Mouse (Mus musculus) forebrain, embryonic 14.5 days (tissue): ENCODE measurements around the gene Rfpl4b. TPM values are rescaled to one million over a fixed set of nuclear protein-coding genes. Genes with fewer than 3 reads are reported as not detected.
"Not testable (repeated sequence)": the region's sequence is repeated elsewhere in the genome, so short reads cannot be mapped to it uniquely, and the experiment has no call there.

ENCODE experiments used
- ATAC-seq: fragments of 200-750 bp; cut with Nextera tagmentation; 2 replicates; pipeline ENCODE4 v1.8.0; 2017; ENCODE audit warnings: mild to moderate bottlenecking, moderate library complexity
- DNase-seq: peaks from one replicate; pipeline ENCODE4 v3.0.0-alpha.2; 2015; ENCODE audit warnings: low spot score
- H3K27ac ChIP-seq: fragments of 300-500 bp; sonication (generic); 2 replicates; pipeline ENCODE4 v1.5.1; 2014; ENCODE audit warnings: low read depth, mild to moderate bottlenecking, control low read depth, low read length, moderate library complexity
- H3K27me3 ChIP-seq: fragments of 300-500 bp; sonication (generic); replicated peaks from 2 replicates; pipeline ENCODE4 v1.6.1; 2014; ENCODE audit warnings: low read length, control low read depth, mixed read lengths; ENCODE audit not compliant: control insufficient read depth, insufficient read depth
- H3K36me3 ChIP-seq: fragments of 300-500 bp; sonication (generic); 2 replicates; pipeline ENCODE4 v1.6.1; 2014; ENCODE audit warnings: low read length, control low read depth; ENCODE audit not compliant: control insufficient read depth, insufficient read depth
- H3K4me1 ChIP-seq: fragments of 300-500 bp; sonication (generic); 2 replicates; pipeline ENCODE4 v1.6.1; 2014; ENCODE audit warnings: antibody characterized with exemption, low read length, control low read depth; ENCODE audit not compliant: control insufficient read depth, insufficient read depth
- H3K4me2 ChIP-seq: fragments of 300-500 bp; sonication (generic); 2 replicates; pipeline ENCODE4 v1.6.1; 2014; ENCODE audit warnings: mild to moderate bottlenecking, control low read depth, low read length
- H3K4me3 ChIP-seq: fragments of 300-500 bp; sonication (generic); 2 replicates; pipeline ENCODE4 v1.5.1; 2014; ENCODE audit warnings: low read depth, low read length, control low read depth
- H3K9ac ChIP-seq: fragments of 300-500 bp; sonication (generic); 2 replicates; pipeline ENCODE4 v1.6.1; 2014; ENCODE audit warnings: mild to moderate bottlenecking, low read length, control low read depth, moderate library complexity
- H3K9me3 ChIP-seq: fragments of 300-500 bp; sonication (generic); replicated peaks from 2 replicates; pipeline ENCODE4 v1.6.1; 2016; ENCODE audit warnings: low read length, control low read depth, mixed read lengths; ENCODE audit not compliant: control insufficient read depth
- WGBS: fragments of 180-500 bp; shearing (Covaris S2); extraction: QIAGEN DNeasy Blood & Tissue Kit; methylation state at CpG from one replicate; pipeline ENCODE4 v1.1.7; 2014; 5-methylcytosine and 5-hydroxymethylcytosine counted together
- polyA plus RNA-seq: library from polyadenylated mRNA; unstranded; fragments of >200 nt; fragmentation: Nextera tagmentation; extraction: Ambion mirVana; gene quantifications from 2 replicates; pipeline ENCODE4 v1.2.1, GENCODE M21; 2014

The Rfpl4b gene
- not detected in 2 replicates for polyA plus RNA-seq

DNA sequence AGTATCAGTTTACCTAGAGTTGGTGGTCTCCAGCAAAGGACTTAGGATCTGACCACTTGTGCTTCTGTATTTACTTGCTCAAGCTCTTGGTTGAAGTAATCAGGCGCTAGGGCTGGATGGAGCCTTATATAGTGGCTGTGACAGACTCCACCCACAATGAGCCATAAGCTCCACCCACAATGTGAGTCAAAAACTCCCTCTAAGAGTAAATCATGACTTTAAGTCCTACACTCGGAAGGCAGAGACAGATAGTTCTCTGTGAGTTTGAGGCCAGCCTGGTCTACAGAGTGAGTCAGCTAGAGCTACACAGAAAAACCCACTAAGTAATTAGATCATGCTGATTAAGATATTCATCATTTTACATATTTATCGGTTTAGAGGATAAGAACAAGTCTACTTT lies at the start of gene Rfpl4b:
Rfpl4b (minus strand) TSS at position 101 of the 400 bp plus-strand sequence.
- ATAC-seq (no peak), DNase-seq (no peak)
- Histone ChIP-seq H3K4me1 (no peaks in the 10 kb centered on the region), H3K4me3 (no peak within 1 kb of the TSS), H3K27me3 (no peaks in the 10 kb centered on the region), H3K4me2 (no peak within 1 kb of the TSS), H3K9me3 (peaks cover 2% of the 10 kb centered on the region; the same call in 1 of the 2 replicates), H3K36me3 (no peaks in the 10 kb centered on the region), H3K9ac (no peak within 1 kb of the TSS), H3K27ac (no peak within 1 kb of the TSS)
- WGBS: 94% methylated on average over 3 of the region's 3 CpGs

DNA sequence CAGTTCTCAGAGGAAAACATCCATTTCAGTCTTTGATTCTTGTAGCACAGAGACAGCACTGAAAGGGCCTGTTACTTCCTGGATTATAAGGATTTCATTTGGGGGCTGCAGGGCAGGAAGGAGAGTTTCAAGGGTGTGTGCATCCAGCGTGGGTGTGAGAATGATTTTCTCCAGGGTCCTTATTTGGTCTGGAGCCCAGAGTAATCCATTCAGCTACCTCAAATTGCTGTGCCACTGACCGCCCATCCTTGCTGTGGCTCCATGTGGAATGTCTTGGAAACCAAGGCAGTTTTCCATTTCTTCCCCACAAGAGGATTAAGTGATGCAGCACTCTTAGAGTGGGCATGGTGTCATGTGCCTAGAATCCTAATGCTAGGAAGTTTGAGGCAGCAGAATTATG lies 33.6 kb upstream of the Rfpl4b start:
- H3K4me2 ChIP-seq: no peak overlapping the region
- no peaks in the 10 kb centered on the region for H3K27me3 ChIP-seq
- no peaks in the 10 kb centered on the region for H3K9me3 ChIP-seq
- no peak for DNase-seq
- no peak overlapping the region for H3K9ac ChIP-seq
- no peak overlapping the region for H3K4me3 ChIP-seq
- no peak for ATAC-seq
- H3K4me1 ChIP-seq: no peaks in the 10 kb centered on the region
- WGBS: 56% methylated on average over 2 of the region's 2 CpGs
- no peak overlapping the region for H3K27ac ChIP-seq
- H3K36me3 ChIP-seq: no peaks in the 10 kb centered on the region

DNA sequence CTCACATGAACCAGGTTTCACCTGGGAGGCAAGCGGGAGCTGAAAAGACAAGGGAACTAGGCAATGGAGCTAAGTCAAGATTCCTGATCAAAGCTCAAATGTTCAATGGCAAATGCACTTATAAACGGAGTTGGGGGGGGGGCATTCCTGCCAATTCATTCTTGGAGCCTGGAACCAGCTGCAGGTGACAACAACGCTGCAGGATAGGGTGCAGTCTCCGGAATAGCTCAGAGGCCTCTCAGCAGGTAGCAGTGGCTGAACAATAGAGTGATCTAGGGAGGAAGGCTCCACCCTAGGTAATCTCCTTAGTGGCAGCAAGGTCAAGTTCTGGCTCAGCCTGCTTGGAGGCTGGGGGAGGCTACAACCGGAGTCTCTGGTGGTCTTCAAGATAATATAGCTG lies 28.4 kb upstream of the Rfpl4b start:
- not testable (repeated sequence) for H3K36me3 ChIP-seq, ATAC-seq, H3K4me3 ChIP-seq, DNase-seq, H3K4me2 ChIP-seq, H3K9ac ChIP-seq, H3K27me3 ChIP-seq, H3K4me1 ChIP-seq, H3K9me3 ChIP-seq, H3K27ac ChIP-seq
- WGBS: 48% methylated on average over 5 of the region's 5 CpGs

DNA sequence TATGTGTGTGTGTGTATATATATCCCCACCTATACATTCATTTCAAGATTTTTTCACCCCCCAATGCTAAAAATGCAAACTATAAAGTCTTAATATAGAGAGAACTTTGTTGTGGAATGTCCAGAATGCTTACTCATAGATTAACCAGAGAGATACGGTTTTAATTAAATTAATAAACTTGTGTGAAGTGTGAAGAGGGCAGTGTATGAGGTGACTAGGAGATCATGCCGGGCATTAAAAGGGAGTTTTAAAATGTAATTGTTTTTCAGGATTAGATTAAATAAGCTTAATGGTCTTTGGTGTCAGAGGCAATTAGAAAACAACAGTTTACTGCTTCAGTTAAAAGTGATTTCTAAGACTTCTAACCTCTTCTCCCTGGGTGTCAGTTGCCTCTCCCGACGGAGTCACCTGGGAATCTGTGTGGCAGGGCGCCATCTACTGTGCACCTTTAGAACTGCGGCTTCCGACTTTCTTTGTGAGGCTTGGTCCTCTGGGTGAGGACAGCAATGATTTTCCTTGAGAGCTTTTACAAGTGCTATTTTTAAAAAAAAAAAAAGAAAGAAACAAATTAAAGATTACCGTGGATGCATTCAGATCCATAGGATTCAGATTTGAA lies 27.4 kb upstream of the Rfpl4b start:
- peak; percentile 72 for ATAC-seq
- peak; percentile 71 for DNase-seq
- Histone ChIP-seq H3K9ac (no peak overlapping the region), H3K9me3 (no peaks in the 10 kb centered on the region), H3K36me3 (no peaks in the 10 kb centered on the region), H3K4me3 (no peak overlapping the region), H3K4me2 (no peak overlapping the region), H3K27ac (no peak overlapping the region), H3K4me1 (no peaks in the 10 kb centered on the region), H3K27me3 (no peaks in the 10 kb centered on the region)
- WGBS: 13% methylated on average over 8 of the region's 8 CpGs

DNA sequence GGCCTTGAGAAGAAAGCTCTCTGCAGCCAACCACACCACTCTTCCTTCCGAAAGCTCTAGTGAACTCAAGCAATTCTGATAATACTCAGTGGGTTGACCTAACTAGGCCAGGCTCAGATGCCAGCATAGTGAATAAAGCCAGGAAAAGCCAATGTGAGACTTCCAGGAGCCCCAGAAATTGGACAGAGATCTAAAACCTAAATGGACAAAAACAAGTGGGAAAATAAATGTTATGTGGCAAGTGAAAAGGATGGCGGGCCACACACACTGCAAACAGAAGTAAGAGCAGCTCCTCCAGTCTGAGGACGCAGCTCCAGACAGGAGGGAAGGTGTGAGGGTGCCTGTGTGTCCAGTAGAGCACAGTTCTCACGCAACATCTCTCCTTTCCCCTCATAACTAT lies 26.7 kb upstream of the Rfpl4b start:
- WGBS: 85% methylated on average over 4 of the region's 4 CpGs
- Histone ChIP-seq H3K27ac (no peak overlapping the region), H3K4me3 (no peak overlapping the region), H3K9me3 (no peaks in the 10 kb centered on the region), H3K9ac (no peak overlapping the region), H3K36me3 (no peaks in the 10 kb centered on the region), H3K4me2 (no peak overlapping the region), H3K4me1 (no peaks in the 10 kb centered on the region), H3K27me3 (no peaks in the 10 kb centered on the region)
- ATAC-seq: 0 out of 2 replicates have a peak, but pooled peaks have one; percentile 23
- DNase-seq: no peak

DNA sequence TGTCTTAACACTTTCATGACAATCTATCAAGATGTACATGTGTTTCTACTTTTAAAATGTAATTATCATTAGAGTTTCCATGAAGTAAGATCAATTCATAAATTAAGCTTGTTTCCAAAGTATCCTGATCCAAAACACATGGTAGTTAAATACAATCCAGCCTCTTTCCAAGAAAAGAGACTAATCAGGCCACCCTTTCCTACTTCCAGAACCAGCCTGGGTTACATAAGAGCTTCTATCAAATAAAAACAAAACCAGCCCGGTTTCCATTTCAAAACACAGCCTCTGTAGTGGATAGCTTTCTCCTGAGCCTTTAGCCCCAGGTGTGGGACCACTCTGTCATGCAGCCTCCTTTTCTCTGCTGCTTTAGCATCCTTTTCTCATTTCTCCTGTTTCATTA lies 2.2 kb upstream of the Rfpl4b start:
- H3K27me3 ChIP-seq: no peaks in the 10 kb centered on the region
- ATAC-seq (no peak), DNase-seq (no peak)
- no peak overlapping the region for H3K4me2 ChIP-seq
- no peak overlapping the region for H3K9ac ChIP-seq
- peaks cover 2% of the 10 kb centered on the region; the same call in 1 of the 2 replicates for H3K9me3 ChIP-seq
- H3K4me3 ChIP-seq: no peak overlapping the region
- WGBS: 53% methylated on average over 1 of the region's 1 CpGs
- H3K36me3 ChIP-seq: no peaks in the 10 kb centered on the region
- no peak overlapping the region for H3K27ac ChIP-seq
- H3K4me1 ChIP-seq: no peaks in the 10 kb centered on the region

DNA sequence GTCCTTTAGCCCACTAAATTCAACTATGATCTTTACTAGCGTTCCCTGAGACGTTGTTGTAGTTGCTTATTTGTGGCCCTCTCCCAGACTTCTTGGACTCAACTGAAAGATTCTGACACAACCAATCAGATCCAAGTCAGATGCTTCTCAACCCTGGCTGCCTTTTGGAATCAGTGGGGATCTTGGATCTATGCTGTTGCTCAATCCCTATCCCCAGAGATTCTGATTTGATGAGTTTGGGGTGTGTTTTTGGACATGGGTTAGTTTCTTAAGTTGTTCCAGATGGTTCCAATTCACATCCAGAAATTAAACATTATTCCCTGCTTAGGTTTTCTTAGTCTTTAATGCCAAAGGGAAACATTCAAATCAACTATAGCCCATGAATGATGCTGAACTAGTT lies 15.5 kb downstream of the Rfpl4b start:
- WGBS: 91% methylated on average over 2 of the region's 2 CpGs
- H3K9ac ChIP-seq: no peak overlapping the region

DNA sequence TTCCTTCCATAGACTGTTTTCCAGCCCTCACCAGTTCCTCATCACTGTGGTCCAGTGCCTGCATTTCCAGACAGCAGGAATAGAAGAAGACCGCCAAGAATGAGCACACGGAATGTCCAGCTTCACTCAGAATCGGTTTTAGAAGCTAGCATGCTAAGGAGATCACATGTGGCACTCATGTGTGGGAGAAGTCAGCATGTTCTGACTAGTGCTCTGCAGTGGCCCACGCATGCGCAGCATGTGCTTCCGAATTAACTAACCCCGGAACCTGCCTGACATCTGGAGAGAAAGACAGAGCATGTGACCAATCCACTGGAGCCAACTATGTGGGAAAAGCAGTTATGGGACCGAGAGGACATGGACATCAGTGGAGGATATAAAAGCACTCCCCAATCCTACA lies 17.5 kb downstream of the Rfpl4b start:
- ATAC-seq: no peak
- H3K4me3 ChIP-seq: no peak overlapping the region
- 93% methylated on average over 8 of the region's 8 CpGs for WGBS
- no peaks in the 10 kb centered on the region for H3K27me3 ChIP-seq
- H3K9me3 ChIP-seq: no peaks in the 10 kb centered on the region
- no peaks in the 10 kb centered on the region for H3K36me3 ChIP-seq
- H3K27ac ChIP-seq: no peak overlapping the region
- no peak overlapping the region for H3K9ac ChIP-seq
- DNase-seq: no peak
- H3K4me2 ChIP-seq: no peak overlapping the region
- H3K4me1 ChIP-seq: no peaks in the 10 kb centered on the region

More for the DNA sequence above, 15.5 kb downstream of the Rfpl4b start:
- Histone ChIP-seq H3K4me1 (no peaks in the 10 kb centered on the region), H3K36me3 (no peaks in the 10 kb centered on the region), H3K27me3 (no peaks in the 10 kb centered on the region), H3K4me2 (no peak overlapping the region), H3K27ac (no peak overlapping the region), H3K4me3 (no peak overlapping the region), H3K9me3 (no peaks in the 10 kb centered on the region)
- ATAC-seq: no peak
- DNase-seq: no peak

DNA sequence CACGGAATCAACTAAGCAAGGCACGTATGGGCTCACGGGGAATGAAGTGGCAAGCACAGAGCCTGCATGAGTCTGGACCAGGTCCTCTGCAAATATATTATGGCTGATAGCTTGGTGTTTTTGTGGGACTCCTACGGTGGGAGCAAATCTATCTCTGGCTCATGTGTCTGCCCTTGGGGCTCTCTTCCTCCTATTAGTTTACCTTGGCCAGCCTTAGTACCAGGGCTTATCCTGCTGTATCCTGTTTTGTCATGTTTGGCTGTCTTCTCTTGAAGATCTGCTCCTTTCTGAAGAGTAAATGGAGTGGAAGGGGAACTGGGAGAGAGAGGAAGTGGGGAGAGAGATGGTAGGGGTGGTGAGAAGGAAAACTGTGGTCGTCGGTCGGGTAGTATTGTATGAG lies 18.3 kb downstream of the Rfpl4b start:
- Histone ChIP-seq H3K9ac (no peak overlapping the region), H3K4me2 (no peak overlapping the region), H3K9me3 (no peaks in the 10 kb centered on the region), H3K27me3 (no peaks in the 10 kb centered on the region), H3K4me1 (no peaks in the 10 kb centered on the region), H3K27ac (no peak overlapping the region), H3K36me3 (no peaks in the 10 kb centered on the region), H3K4me3 (no peak overlapping the region)
- no peak for DNase-seq
- no peak for ATAC-seq
- 95% methylated on average over 7 of the region's 7 CpGs for WGBS
